28 mouse cellular contexts compared by ENCODE assay signal in genomic region chr2:133383135-133383920, GRCm38 (mm10).
DNase-seq lines count a peak whose midpoint lies in the region; ATAC-seq and TF ChIP-seq lines count a peak whose summit lies in the region.
"Had no signal": no experiment of that assay in that cellular context is flagged by ENCODE, and none has a peak within 500 bp of the region (broad histone marks: within the 10 kb centered on the region; RNA-seq: fewer than 3 reads in every experiment).

No protein-coding gene starts in this region.

- H3K4me2 ChIP-seq in liver, embryonic 11.5 days = no peak overlapping the region
- no peak overlapping the region for H3K4me2 ChIP-seq in liver, postnatal 0 days (ENCODE audit: low read depth, low read length)
- no peak overlapping the region for H3K4me2 ChIP-seq in intestine, postnatal 0 days (replicated peaks; ENCODE audit: low read depth)
- H3K4me2 ChIP-seq: embryonic facial prominence, embryonic 13.5 days; embryonic facial prominence, embryonic 15.5 days; forebrain, embryonic 12.5 days had no signal

- WGBS in liver, embryonic 11.5 days = 83% methylated on average over 3 of the region's 3 CpGs
- WGBS in liver, postnatal 0 days (ENCODE audit: insufficient replicate concordance) = 80% methylated on average over 3 of the region's 3 CpGs
- WGBS in intestine, postnatal 0 days = 50% methylated on average over 3 of the region's 3 CpGs
- WGBS in small intestine, adult 2 months = 36% methylated on average over 3 of the region's 3 CpGs

- no peak for TF ChIP-seq POLR2A in small intestine, adult 2 months (IDR thresholded peaks at IDR 0.05; ENCODE audit: low read depth, low read length)

- TF ChIP-seq EP300 in liver, postnatal 0 days (IDR thresholded peaks at IDR 0.05; ENCODE audit: low read depth) = no peak

- no peak overlapping the region for H3K27ac ChIP-seq in liver, embryonic 11.5 days (ENCODE audit: low read depth, low read length)
- H3K27ac ChIP-seq in liver, postnatal 0 days (ENCODE audit: low read depth) = no peak overlapping the region
- H3K27ac ChIP-seq in intestine, postnatal 0 days (ENCODE audit: low read depth, low read length) = peak overlapping the region; percentile 65
- H3K27ac ChIP-seq in small intestine, adult 2 months (ENCODE audit: insufficient read depth, low read depth, low read length) = peak overlapping the region; percentile 84; the same call in 1 of the 2 replicates
- H3K27ac ChIP-seq: embryonic facial prominence, embryonic 13.5 days; embryonic facial prominence, embryonic 15.5 days; forebrain, embryonic 10.5 days; forebrain, embryonic 12.5 days had no signal

- H3K4me3 ChIP-seq in liver, embryonic 11.5 days (ENCODE audit: low read depth, low read length) = no peak overlapping the region
- H3K4me3 ChIP-seq in liver, postnatal 0 days (ENCODE audit: low read depth, low read length) = no peak overlapping the region
- no peak overlapping the region for H3K4me3 ChIP-seq in intestine, postnatal 0 days (ENCODE audit: low read depth, low read length)
- no peak overlapping the region for H3K4me3 ChIP-seq in small intestine, adult 2 months (ENCODE audit: low read depth, low read length)
- H3K4me3 ChIP-seq: embryonic facial prominence, embryonic 13.5 days; embryonic facial prominence, embryonic 15.5 days; erythroblast, embryonic 14.5 days; forebrain, embryonic 10.5 days; forebrain, embryonic 12.5 days had no signal

- TF ChIP-seq CTCF in liver, postnatal 0 days (IDR thresholded peaks at IDR 0.05; ENCODE audit: low read depth) = no peak
- TF ChIP-seq CTCF in intestine, postnatal 0 days (IDR thresholded peaks at IDR 0.05; ENCODE audit: low read depth) = no peak
- TF ChIP-seq CTCF in small intestine, adult 2 months (IDR thresholded peaks at IDR 0.05; ENCODE audit: extremely low read depth, insufficient read length, insufficient replicate concordance, low read depth, low read length) = no peak

- no peak for ATAC-seq in liver, embryonic 11.5 days (replicated peaks; ENCODE audit: low FRiP score)
- no peak for ATAC-seq in liver, postnatal 0 days
- peak; percentile 95 for ATAC-seq in intestine, postnatal 0 days
- ATAC-seq: activated CD4-positive, CD25-positive, alpha-beta regulatory T cell, adult 4 months; CD4-positive, CD25-positive, alpha-beta regulatory T cell, adult 4 months; forebrain, embryonic 14.5 days; forebrain, embryonic 16.5 days; Patski had no signal

- no peaks in the 10 kb centered on the region for H3K36me3 ChIP-seq in liver, embryonic 11.5 days (ENCODE audit: control insufficient read depth, insufficient read depth, low read length)
- H3K36me3 ChIP-seq in liver, postnatal 0 days (replicated peaks; ENCODE audit: insufficient read depth, low read length) = no peaks in the 10 kb centered on the region
- H3K36me3 ChIP-seq in intestine, postnatal 0 days (ENCODE audit: control insufficient read depth, insufficient read depth) = no peaks in the 10 kb centered on the region
- H3K36me3 ChIP-seq in small intestine, adult 2 months (ENCODE audit: control insufficient read depth, insufficient read depth, low read length) = no peaks in the 10 kb centered on the region
- H3K36me3 ChIP-seq: embryonic facial prominence, embryonic 13.5 days; embryonic facial prominence, embryonic 15.5 days; forebrain, embryonic 10.5 days; forebrain, embryonic 12.5 days; G1E had no signal

- no peak overlapping the region for H3K9ac ChIP-seq in liver, embryonic 11.5 days (ENCODE audit: low read depth, low read length)
- no peak overlapping the region for H3K9ac ChIP-seq in liver, postnatal 0 days (replicated peaks)
- H3K9ac ChIP-seq in intestine, postnatal 0 days (ENCODE audit: low read depth, low read length) = no peak overlapping the region
- H3K9ac ChIP-seq: embryonic facial prominence, embryonic 13.5 days; embryonic facial prominence, embryonic 15.5 days; forebrain, embryonic 12.5 days had no signal

- no peaks in the 10 kb centered on the region for H3K27me3 ChIP-seq in liver, embryonic 11.5 days (replicated peaks; ENCODE audit: control insufficient read depth, insufficient read depth, low read length)
- H3K27me3 ChIP-seq in liver, postnatal 0 days (ENCODE audit: insufficient read depth, low read length) = no peaks in the 10 kb centered on the region
- H3K27me3 ChIP-seq in intestine, postnatal 0 days (replicated peaks; ENCODE audit: control insufficient read depth, insufficient read depth, low read length) = no peaks in the 10 kb centered on the region
- no peaks in the 10 kb centered on the region for H3K27me3 ChIP-seq in small intestine, adult 2 months (ENCODE audit: control insufficient read depth, insufficient read depth, low read length)
- H3K27me3 ChIP-seq: CH12.LX; embryonic facial prominence, embryonic 13.5 days; embryonic facial prominence, embryonic 15.5 days; forebrain, embryonic 12.5 days had no signal

- no peaks in the 10 kb centered on the region for H3K9me3 ChIP-seq in liver, embryonic 11.5 days (ENCODE audit: control insufficient read depth, low read length)
- no peaks in the 10 kb centered on the region for H3K9me3 ChIP-seq in liver, postnatal 0 days (ENCODE audit: low read length)
- H3K9me3 ChIP-seq in intestine, postnatal 0 days (ENCODE audit: control insufficient read depth) = no peaks in the 10 kb centered on the region
- H3K9me3 ChIP-seq: embryonic facial prominence, embryonic 13.5 days; embryonic facial prominence, embryonic 15.5 days; forebrain, embryonic 10.5 days; forebrain, embryonic 12.5 days had no signal

- no peaks in the 10 kb centered on the region; the same call in 1 of the 2 replicates for H3K4me1 ChIP-seq in liver, embryonic 11.5 days (replicated peaks; ENCODE audit: control insufficient read depth, insufficient read depth, low read length)
- H3K4me1 ChIP-seq in liver, postnatal 0 days (ENCODE audit: insufficient read depth) = no peaks in the 10 kb centered on the region
- no peaks in the 10 kb centered on the region for H3K4me1 ChIP-seq in intestine, postnatal 0 days (replicated peaks; ENCODE audit: control insufficient read depth, insufficient read depth, low read length)
- H3K4me1 ChIP-seq in small intestine, adult 2 months (ENCODE audit: control insufficient read depth, insufficient read depth, insufficient read length, low read length) = peaks cover 14% of the 10 kb centered on the region; the same call in 1 of the 2 replicates
- H3K4me1 ChIP-seq: embryonic facial prominence, embryonic 13.5 days; embryonic facial prominence, embryonic 15.5 days; forebrain, embryonic 10.5 days; forebrain, embryonic 12.5 days had no signal

- peak; percentile 8 for DNase-seq in liver, embryonic 11.5 days (ENCODE audit: low spot score)
- DNase-seq in liver, postnatal 0 days = no peak
- no peak for DNase-seq in adrenal gland, postnatal 4 days (ENCODE audit: low spot score in 2 of 2)
- DNase-seq in heart, adult 9 months (ENCODE audit: low spot score in 2 of 2) = no peak
- DNase-seq: adrenal gland, adult 8-10 months; adrenal gland, postnatal 14 days; adrenal gland, postnatal 36 days; B cell, adult 2 months; cerebellum, adult 11 months; cerebellum, adult 18-20 months; cerebellum, adult 8-10 months; cerebellum, adult 9-11 months; cerebellum, postnatal 14 days; cerebellum, postnatal 36 days had no signal

Comparison
In these comparisons a context has a peak if more than half of its experiments do, and no peak if none do; other contexts are left out.
1. H3K27ac ChIP-seq: peak in intestine, postnatal 0 days (single experiment) and small intestine, adult 2 months (single experiment); none in liver, embryonic 11.5 days (single experiment) and liver, postnatal 0 days (single experiment).